Comparison of ENCODE assay signal across 24 mouse cellular contexts in the genomic region with DNA sequence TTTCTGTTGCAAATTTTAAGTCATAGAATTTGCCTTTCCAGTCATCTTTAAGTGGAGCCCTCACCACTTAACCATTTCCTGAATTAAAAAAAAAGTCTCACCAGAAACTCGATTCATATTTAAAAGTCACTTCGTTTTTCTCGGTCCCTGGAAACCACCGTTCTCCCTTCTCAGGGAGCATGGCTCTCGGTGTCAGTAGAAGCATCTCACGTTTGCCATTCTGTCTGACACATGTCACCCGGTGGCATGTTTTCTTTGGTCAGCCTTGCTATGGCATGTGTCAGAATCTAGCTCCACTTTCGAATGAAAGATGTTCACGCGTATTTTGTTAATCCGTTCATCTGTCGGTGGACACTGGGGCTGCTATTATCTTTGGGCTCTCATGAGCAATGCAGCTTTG. TPM values are rescaled to one million over a fixed set of nuclear protein-coding genes. Genes with fewer than 3 reads are reported as not detected.
A peak's percentile ranks its signal among the peaks of the same experiment; 100 is the strongest.
DNase-seq lines count a peak whose midpoint lies in the region; ATAC-seq and TF ChIP-seq lines count a peak whose summit lies in the region.
"Had no signal": no experiment of that assay in that cellular context is flagged by ENCODE, and none has a peak within 500 bp of the region (broad histone marks: within the 10 kb centered on the region; RNA-seq: fewer than 3 reads in every experiment).

No protein-coding gene starts in this region.

- ATAC-seq in activated CD4-positive, CD25-positive, alpha-beta regulatory T cell, adult 4 months: peak; percentile 16
- ATAC-seq: forebrain, embryonic 13.5 days; forebrain, embryonic 16.5 days; intestine, embryonic 15.5 days had no signal

- 73% methylated on average over 12 of the region's 12 CpGs for WGBS in cerebellum, adult 2 months

- H3K27ac ChIP-seq in cerebellum, adult 2 months (ENCODE audit: insufficient read depth, low read length): no peak overlapping the region
- H3K27ac ChIP-seq: forebrain, embryonic 10.5 days; forebrain, embryonic 13.5 days; hindbrain, embryonic 12.5 days; hindbrain, embryonic 15.5 days; intestine, embryonic 15.5 days had no signal

- no peaks in the 10 kb centered on the region for H3K27me3 ChIP-seq in cerebellum, adult 2 months (ENCODE audit: control insufficient read depth, insufficient read depth, low read length)
- H3K27me3 ChIP-seq: CH12.LX; forebrain, embryonic 13.5 days; hindbrain, embryonic 12.5 days; hindbrain, embryonic 15.5 days; intestine, embryonic 15.5 days had no signal

- no peak for TF ChIP-seq POLR2A in cerebellum, adult 2 months (IDR thresholded peaks at IDR 0.05; ENCODE audit: borderline replicate concordance, insufficient read depth, low read length)

- peak; percentile 46 for DNase-seq in heart, adult 11 months
- no peak for DNase-seq in heart, adult 8-10 months (ENCODE audit: low spot score)
- DNase-seq in natural killer cell, adult 2 months (ENCODE audit: low spot score in 2 of 2): peak; percentile 64 to 78
- DNase-seq in MN1 (ENCODE audit: low spot score): no peak
- DNase-seq in cerebellum, adult 2 months: no peak
- DNase-seq: adrenal gland, adult 8-10 months; adrenal gland, postnatal 25 days; B cell, adult 2 months; cerebellum, adult 11-12 months; cerebellum, adult 9-10 months; cerebellum, postnatal 14 days; embryo, embryonic 11 days; gastrocnemius, postnatal 25 days; heart, adult 2 months; kidney, adult 11 months; kidney, adult 8-10 months had no signal

- TF ChIP-seq CTCF in cerebellum, adult 2 months (IDR thresholded peaks at IDR 0.05; ENCODE audit: borderline replicate concordance, insufficient read depth, low read depth, low read length): no peak

- H3K4me1 ChIP-seq in cerebellum, adult 2 months (ENCODE audit: control insufficient read depth, insufficient read depth, low read length): peaks cover 3% of the 10 kb centered on the region; the same call in 1 of the 2 replicates
- H3K4me1 ChIP-seq: forebrain, embryonic 13.5 days had no signal

- H3K4me3 ChIP-seq in cerebellum, adult 2 months (replicated peaks; ENCODE audit: insufficient read depth, low read depth, low read length): no peak overlapping the region
- H3K4me3 ChIP-seq: forebrain, embryonic 10.5 days; forebrain, embryonic 13.5 days; heart, adult 2 months; hindbrain, embryonic 12.5 days; hindbrain, embryonic 15.5 days; intestine, embryonic 15.5 days had no signal

RNA-seq across cellular contexts. Expression of gene Irf2, which starts 13.5 kb away (rescaled TPM):
- 10 to 100 TPM; 26.0 to 34.6 (median 27.6) TPM for total RNA-seq in heart, adult 8-10 months (2022)
- 100 to 1,000 TPM; 185 to 208 TPM for polyA plus RNA-seq in activated CD4-positive, CD25-positive, alpha-beta regulatory T cell, adult 4 months (2017; shearing (Covaris generic))
- polyA plus RNA-seq in cerebellum, adult 2 months (2012; rRNA removed): 19.0 and 20.1 TPM in 2 replicates

Comparison
In these comparisons a context has a peak if more than half of its experiments do, and no peak if none do; other contexts are left out.
1. DNase-seq: peak in heart, adult 11 months (single experiment) and natural killer cell, adult 2 months (2 of 2); none in heart, adult 8-10 months (single experiment), MN1 (single experiment) and cerebellum, adult 2 months (0 of 2).